Mouse (Mus musculus) left cerebral cortex, postnatal 25 days (tissue): ENCODE results near the gene Exoc3l2. TPM values are rescaled to one million over a fixed set of nuclear protein-coding genes. Genes with fewer than 3 reads are reported as not detected.

Source experiments
- DNase-seq, 2 experiments: peaks; one replicate each; pipeline ENCODE4 v3.0.0; 2022; ENCODE audit warnings: low spot score in 2 of 2, mixed read lengths in 1 of 2
- intact Hi-C: fragments of 180-260 bp; cut with DNase I; formaldehyde crosslinking; loops from one replicate; pipeline ENCODE4 v1.15.1; 2025
- total RNA-seq, 2 experiments: library from RNA; stranded (reverse); gene quantifications; 2 replicates each; pipeline ENCODE4 v1.2.3; 2021

Exoc3l2 gene
- total RNA-seq, 2 experiments from 2014 or later: 0.18 to 0.64 TPM

DNA sequence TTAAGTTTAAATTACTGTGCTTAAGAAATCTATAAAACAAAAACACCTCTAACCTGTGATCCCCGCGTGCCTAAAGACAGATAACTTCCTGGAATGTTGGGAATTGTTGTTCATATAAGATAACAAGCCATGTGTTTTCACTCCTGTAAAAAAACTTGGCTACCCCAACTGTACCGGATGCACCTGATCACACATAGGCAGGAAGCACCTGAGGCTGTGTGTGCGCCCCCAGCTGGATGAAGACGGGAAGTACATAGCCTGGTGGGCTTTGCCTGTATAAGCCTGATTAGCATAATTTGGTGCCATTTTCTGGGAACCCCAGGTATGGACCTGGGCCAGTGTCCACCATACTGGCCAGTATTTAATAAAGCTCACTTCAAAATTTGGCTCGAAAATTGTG, 80.5 kb downstream of the Exoc3l2 start:
- intact Hi-C loops: no loop called here
- no peak for DNase-seq

DNA sequence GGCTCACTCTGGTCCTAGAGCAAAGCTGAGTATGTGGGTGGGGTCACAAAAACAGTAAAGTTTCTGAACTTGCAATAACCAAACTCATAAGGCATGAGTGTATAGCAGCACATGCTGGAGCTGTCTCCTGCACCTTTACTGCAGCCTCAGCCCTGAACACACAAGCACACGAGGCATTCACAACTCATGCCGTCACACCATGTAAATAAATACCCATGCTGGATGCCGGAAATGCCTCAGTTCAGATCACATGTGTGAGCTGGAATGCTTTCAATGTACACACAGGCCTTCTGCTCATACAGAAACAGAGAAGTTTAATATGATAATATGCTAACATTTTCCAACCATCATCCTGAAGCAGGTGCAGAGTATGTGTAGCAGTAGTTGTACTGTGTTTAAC, 82.9 kb downstream of the Exoc3l2 start:
- no peak for DNase-seq
- intact Hi-C loops: no loop called here

Other genes with a start within 250 kb of the Exoc3l2 start
- gene Opa3, start 235.0 kb upstream of the Exoc3l2 start, total RNA-seq: 10 to 100 TPM; 46.6 to 47.3 TPM
- 10 to 100 TPM; 13.1 to 14.3 TPM for gene Vasp, start 191.5 kb upstream of the Exoc3l2 start, total RNA-seq
- under 1 TPM in 1 of 2 experiments, not detected in 1; 0.55 TPM for gene Ppm1n, start 183.3 kb upstream of the Exoc3l2 start, total RNA-seq
- gene Rtn2, start 180.7 kb upstream of the Exoc3l2 start, total RNA-seq: 100 to 1,000 TPM; 112 TPM
- 10 to 100 TPM; 21.0 to 26.0 TPM for gene Fosb, start 153.3 kb upstream of the Exoc3l2 start, total RNA-seq
- gene Ercc1, start 118.6 kb upstream of the Exoc3l2 start, total RNA-seq: 10 to 100 TPM; 34.1 to 40.5 TPM
- gene Cd3eap, start 103.8 kb upstream of the Exoc3l2 start, total RNA-seq: 10 to 100 TPM; 16.6 to 20.0 TPM
- 1 to 10 TPM; 5.4 to 9.9 TPM for gene Ppp1r13l, start 103.6 kb upstream of the Exoc3l2 start, total RNA-seq
- 10 to 100 TPM; 31.9 to 32.3 TPM for gene Ercc2, start 81.3 kb upstream of the Exoc3l2 start, total RNA-seq
- 1 to 10 TPM; 1.8 to 2.4 TPM for gene Klc3, start 59.2 kb upstream of the Exoc3l2 start, total RNA-seq
- gene Ckm, start 58.6 kb upstream of the Exoc3l2 start, total RNA-seq: not detected
- 10 to 100 TPM; 76.2 to 78.6 TPM for gene Mark4, start 4.5 kb upstream of the Exoc3l2 start, total RNA-seq
- gene Bloc1s3, start 45.0 kb downstream of the Exoc3l2 start, total RNA-seq: 1 to 10 TPM; 6.7 to 7.4 TPM
- 10 to 100 TPM; 18.4 to 18.8 TPM for gene Trappc6a, start 45.1 kb downstream of the Exoc3l2 start, total RNA-seq
- gene Nkpd1, start 54.5 kb downstream of the Exoc3l2 start, total RNA-seq: under 1 TPM; 0.64 to 0.87 TPM
- 100 to 1,000 TPM; 122 TPM for gene Ppp1r37, start 99.7 kb downstream of the Exoc3l2 start, total RNA-seq
- 1 to 10 TPM in 1 of 2 experiments, under 1 TPM in 1; 0.27 to 1.1 TPM for gene Zfp296, start 114.0 kb downstream of the Exoc3l2 start, total RNA-seq
- gene Gemin7, start 114.3 kb downstream of the Exoc3l2 start, total RNA-seq: 10 to 100 TPM; 43.7 to 47.1 TPM
- 10 to 100 TPM; 70.9 to 81.0 TPM for gene Clasrp, start 141.2 kb downstream of the Exoc3l2 start, total RNA-seq
- gene Relb, start 166.1 kb downstream of the Exoc3l2 start, total RNA-seq: 1 to 10 TPM; 6.6 to 7.5 TPM
- 100 to 1,000 TPM; 144 to 151 TPM for gene Clptm1, start 201.7 kb downstream of the Exoc3l2 start, total RNA-seq
- not detected for gene Apoc2, start 214.6 kb downstream of the Exoc3l2 start, total RNA-seq
- not detected for gene Gm44805, start 218.1 kb downstream of the Exoc3l2 start, total RNA-seq
- not detected for gene Apoc4, start 218.1 kb downstream of the Exoc3l2 start, total RNA-seq
- gene Apoc1, start 229.3 kb downstream of the Exoc3l2 start, total RNA-seq: 1 to 10 TPM; 2.6 to 4.0 TPM
- gene Apoe, start 235.9 kb downstream of the Exoc3l2 start, total RNA-seq: 1,000 to 10,000 TPM; 2,052 to 2,099 TPM